Mouse (Mus musculus): Measurements from ENCODE around the gene Fam160a1.

Fam160a1 gene

GRCm38 (mm10) chr3:85817191-85817590 is at the start of gene Fam160a1:
TSS of gene Fam160a1 (minus strand) at chr3:85817291.
- no peak for DNase-seq

GRCm38 (mm10) chr3:85863996-85864395 is 46.9 kb upstream of the Fam160a1 start:
- no peak for DNase-seq

GRCm38 (mm10) chr3:85862886-85863285 is 45.8 kb upstream of the Fam160a1 start:
- no peak for DNase-seq

GRCm38 (mm10) chr3:85860996-85861395 is 43.9 kb upstream of the Fam160a1 start:
- DNase-seq: no peak

GRCm38 (mm10) chr3:85859311-85859710 is 42.2 kb upstream of the Fam160a1 start:
- no peak for DNase-seq

- DNase-seq: no peak
These were observed 41.3 kb upstream of the Fam160a1 start for GRCm38 (mm10) chr3:85858140-85859135.

- DNase-seq: no peak
These were observed 40.0 kb upstream of the Fam160a1 start for GRCm38 (mm10) chr3:85857083-85857482.

GRCm38 (mm10) chr3:85855947-85856346 is 38.9 kb upstream of the Fam160a1 start:
- no peak for DNase-seq

- DNase-seq: no peak
These were observed 38.0 kb upstream of the Fam160a1 start for GRCm38 (mm10) chr3:85855043-85855442.

- no peak for DNase-seq
These were observed 37.1 kb upstream of the Fam160a1 start for GRCm38 (mm10) chr3:85854143-85854542.

- DNase-seq: no peak
These were observed 36.6 kb upstream of the Fam160a1 start for GRCm38 (mm10) chr3:85853715-85854114.

- no peak for DNase-seq
These were observed 33.0 kb upstream of the Fam160a1 start for GRCm38 (mm10) chr3:85850079-85850478.

- DNase-seq: no peak
These were observed 29.2 kb upstream of the Fam160a1 start for GRCm38 (mm10) chr3:85846316-85846715.

GRCm38 (mm10) chr3:85845341-85845740 is 28.2 kb upstream of the Fam160a1 start:
- DNase-seq: no peak

- no peak for DNase-seq
These were observed 25.8 kb upstream of the Fam160a1 start for GRCm38 (mm10) chr3:85842881-85843218.

GRCm38 (mm10) chr3:85842177-85842880 is 25.2 kb upstream of the Fam160a1 start:
- no peak for DNase-seq

GRCm38 (mm10) chr3:85841454-85842176 is 24.5 kb upstream of the Fam160a1 start:
- DNase-seq: no peak

- DNase-seq: no peak
These were observed 16.5 kb upstream of the Fam160a1 start for GRCm38 (mm10) chr3:85833627-85834026.

GRCm38 (mm10) chr3:85832490-85833155 is 15.5 kb upstream of the Fam160a1 start:
- no peak for DNase-seq

GRCm38 (mm10) chr3:85831785-85832184 is 14.7 kb upstream of the Fam160a1 start:
- DNase-seq: no peak

- DNase-seq: no peak
These were observed 12.0 kb upstream of the Fam160a1 start for GRCm38 (mm10) chr3:85829047-85829446.

- no peak for DNase-seq
These were observed 10.7 kb upstream of the Fam160a1 start for GRCm38 (mm10) chr3:85827815-85828214.

GRCm38 (mm10) chr3:85827283-85827682 is 10.2 kb upstream of the Fam160a1 start:
- no peak for DNase-seq

Data from right cerebral cortex, postnatal 4 days (tissue).